Mouse (Mus musculus): ENCODE results near the gene Tldc1.

DNA sequence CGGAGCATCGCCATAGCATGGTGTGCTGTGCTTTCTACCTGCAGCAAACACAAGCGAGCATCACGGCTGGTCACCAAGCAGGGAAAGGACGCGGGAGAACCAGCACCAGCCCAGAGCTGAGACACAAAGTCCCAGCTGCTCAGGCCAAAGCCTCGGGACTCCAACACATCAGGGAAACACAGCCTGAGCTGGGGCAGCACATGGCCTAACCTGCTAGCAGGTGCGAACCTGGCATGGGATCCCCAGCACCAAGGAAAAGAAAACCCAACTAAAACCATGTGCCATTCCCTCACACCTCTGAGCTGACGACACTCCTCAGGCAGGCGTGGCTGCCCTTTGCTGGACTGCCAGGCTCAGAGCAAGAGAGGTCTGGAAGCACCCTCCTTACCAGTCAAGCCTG lies 12.9 kb downstream of the Tldc1 start:
- TF ChIP-seq CTCF (conservative IDR thresholded peaks at IDR 0.05; ENCODE audit: low read length) (no peak), POU5F1 (IDR thresholded peaks at IDR 0.05; ENCODE audit: borderline replicate concordance, low read length) (no peak)

Data from E14TG2a.4 (cell line).